Mouse (Mus musculus): ENCODE measurements around the gene Hist1h4i. TPM values are rescaled to one million over a fixed set of nuclear protein-coding genes. Genes with fewer than 3 reads are reported as not detected.

The Hist1h4i gene
- total and polyA plus RNA-seq, 2 experiments from 2014 or later = 4.2 to 26.4 TPM

DNA sequence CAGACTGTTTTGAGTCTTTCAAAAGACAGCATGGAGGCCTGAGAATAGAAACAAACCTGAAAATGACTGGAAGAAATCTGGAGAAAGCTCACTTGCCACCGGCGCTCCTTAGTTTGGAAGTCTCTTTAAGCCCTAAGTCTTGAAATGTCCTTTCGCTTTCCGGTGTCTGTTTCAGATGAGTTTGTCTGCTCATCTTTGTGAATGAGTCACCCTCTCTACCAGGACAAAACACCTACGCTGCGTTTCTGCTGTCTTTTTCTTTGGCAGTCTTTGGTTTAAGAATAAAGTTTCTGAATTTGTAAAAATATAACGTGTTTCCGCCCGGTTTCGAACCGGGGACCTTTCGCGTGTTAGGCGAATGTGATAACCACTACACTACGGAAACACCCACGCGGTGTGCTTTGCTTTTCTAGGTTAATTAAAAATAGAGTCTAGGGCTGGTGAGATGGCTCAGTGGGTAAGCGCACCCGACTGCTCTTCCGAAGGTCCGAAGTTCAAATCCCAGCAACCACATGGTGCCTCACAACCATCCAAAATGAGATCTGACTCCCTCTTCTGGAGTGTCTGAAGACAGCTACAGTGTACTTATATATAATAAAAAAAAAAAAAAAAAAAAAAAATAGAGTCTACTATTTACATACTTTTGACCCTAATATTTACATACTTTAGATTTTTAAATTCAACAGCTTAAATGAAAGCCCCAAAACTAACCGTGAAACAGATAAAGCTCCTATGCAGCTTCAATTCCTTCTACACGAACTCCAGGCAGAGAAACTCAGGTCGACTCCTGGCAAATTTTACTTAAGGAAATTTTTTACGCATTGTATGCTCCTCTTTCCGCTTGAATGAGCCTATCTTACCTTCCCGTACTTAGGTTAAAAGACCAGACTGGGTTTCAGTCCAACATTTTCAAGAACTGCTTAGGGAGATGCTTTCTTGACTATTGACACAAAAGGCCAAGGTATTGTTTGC is 25.4 kb downstream of the Hist1h4i start:
- ATAC-seq = peak; percentile 89
- H3K4me3 ChIP-seq (ENCODE audit: low read depth, low read length) = no peak overlapping the region

DNA sequence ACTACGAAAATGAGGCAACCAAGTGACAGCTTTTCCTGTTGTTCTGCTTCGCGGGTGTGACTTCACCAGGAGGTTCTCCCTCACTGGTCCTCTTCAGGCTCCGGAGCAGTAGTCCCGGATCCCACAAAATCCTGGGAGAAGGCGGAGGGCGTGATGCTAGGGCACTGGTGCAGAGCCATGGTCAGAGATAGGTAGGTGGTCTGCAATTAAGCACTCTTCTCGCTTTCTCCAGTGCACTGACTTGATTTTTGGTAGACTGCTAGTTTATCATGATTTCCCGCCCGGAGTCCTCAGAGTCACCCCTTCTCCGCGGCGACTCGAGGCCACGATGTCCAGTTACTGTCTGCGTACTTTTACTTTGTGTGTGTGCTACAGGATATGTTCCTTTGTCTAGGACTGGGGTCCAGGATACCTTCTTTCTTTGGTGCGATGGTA is 26.7 kb downstream of the Hist1h4i start:
- DNase-seq (peak; percentile 37), ATAC-seq (no peak)
- Histone ChIP-seq H3K27ac (ENCODE audit: low read depth, low read length) (no peak overlapping the region), H3K4me2 (ENCODE audit: low read depth) (no peak overlapping the region), H3K4me1 (ENCODE audit: insufficient read depth) (no peaks in the 10 kb centered on the region), H3K36me3 (ENCODE audit: insufficient read depth) (no peaks in the 10 kb centered on the region), H3K9me3 (ENCODE audit: low read length) (no peaks in the 10 kb centered on the region), H3K4me3 (ENCODE audit: low read depth, low read length) (no peak overlapping the region), H3K27me3 (ENCODE audit: insufficient read depth, low read length) (peaks cover 79% of the 10 kb centered on the region), H3K9ac (no peak overlapping the region)
- WGBS = 16% methylated on average over 17 of the region's 17 CpGs
- no peak for TF ChIP-seq CTCF (IDR thresholded peaks at IDR 0.05; ENCODE audit: low read depth)

More for the DNA sequence above, 25.4 kb downstream of the Hist1h4i start:
- no peak for TF ChIP-seq CTCF (IDR thresholded peaks at IDR 0.05; ENCODE audit: low read depth)
- H3K36me3 ChIP-seq (ENCODE audit: insufficient read depth) = no peaks in the 10 kb centered on the region
- no peak overlapping the region for H3K9ac ChIP-seq
- H3K4me2 ChIP-seq (ENCODE audit: low read depth) = no peak overlapping the region
- no peaks in the 10 kb centered on the region for H3K9me3 ChIP-seq (ENCODE audit: low read length)
- WGBS = 16% methylated on average over 27 of the region's 27 CpGs
- H3K27me3 ChIP-seq (ENCODE audit: insufficient read depth, low read length) = peaks cover 73% of the 10 kb centered on the region
- H3K27ac ChIP-seq (ENCODE audit: low read depth, low read length) = no peak overlapping the region
- DNase-seq = peak; percentile 86
- H3K4me1 ChIP-seq (ENCODE audit: insufficient read depth) = peaks cover 7% of the 10 kb centered on the region; the same call in 1 of the 2 replicates

DNA sequence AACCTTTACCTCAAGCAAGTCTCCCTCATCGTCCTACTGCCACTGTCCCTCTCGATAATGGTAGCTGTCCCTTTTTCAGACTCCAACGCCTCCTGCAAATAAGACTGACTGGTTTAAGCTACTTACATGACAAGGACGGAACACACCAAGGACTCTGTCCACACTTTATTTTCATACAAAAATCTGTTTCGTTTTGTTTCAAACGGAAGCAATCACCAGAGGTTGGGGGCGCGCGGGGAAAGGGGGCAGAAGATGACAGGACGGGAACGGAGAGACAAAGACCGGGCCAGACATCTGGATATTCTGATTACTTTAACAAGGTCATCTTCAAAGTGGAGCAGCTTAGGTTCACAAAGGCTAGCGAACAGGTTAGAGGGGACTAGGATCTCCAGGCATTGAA is 27.4 kb downstream of the Hist1h4i start:
- Histone ChIP-seq H3K27ac (ENCODE audit: low read depth, low read length) (no peak overlapping the region), H3K4me2 (ENCODE audit: low read depth) (no peak overlapping the region), H3K36me3 (ENCODE audit: insufficient read depth) (no peaks in the 10 kb centered on the region), H3K27me3 (ENCODE audit: insufficient read depth, low read length) (peaks cover 79% of the 10 kb centered on the region), H3K9ac (no peak overlapping the region), H3K9me3 (ENCODE audit: low read length) (no peaks in the 10 kb centered on the region), H3K4me1 (ENCODE audit: insufficient read depth) (no peaks in the 10 kb centered on the region), H3K4me3 (ENCODE audit: low read depth, low read length) (no peak overlapping the region)
- DNase-seq (no peak), ATAC-seq (no peak)
- TF ChIP-seq CTCF (IDR thresholded peaks at IDR 0.05; ENCODE audit: low read depth) = no peak
- WGBS = 22% methylated on average over 13 of the region's 13 CpGs

DNA sequence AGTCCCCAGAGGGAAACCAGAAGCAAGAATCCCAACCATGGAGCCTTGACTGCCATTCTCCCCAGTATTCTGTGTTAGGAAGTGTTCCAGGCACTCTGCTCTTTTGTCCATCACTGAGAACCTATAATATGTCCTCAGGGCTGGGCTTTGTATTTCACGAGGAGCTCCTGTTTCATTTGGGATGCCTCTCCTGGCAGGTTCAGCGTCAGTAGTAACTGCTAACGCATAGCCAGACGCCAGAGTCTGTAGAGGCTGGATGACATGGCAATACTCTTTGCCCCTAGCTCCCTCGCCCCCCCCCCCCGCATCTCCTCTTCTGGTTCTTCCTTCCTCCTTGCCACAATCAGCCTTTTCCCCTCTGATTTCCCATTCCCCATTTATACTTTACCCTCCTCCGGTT is 31.5 kb downstream of the Hist1h4i start, which contains the start of gene Prss16:
TSS of gene Prss16 (minus strand) at position 101 of the 400 bp plus-strand sequence.
- Histone ChIP-seq H3K4me2 (ENCODE audit: low read depth) (no peak within 1 kb of the TSS), H3K4me3 (ENCODE audit: low read depth, low read length) (no peak within 1 kb of the TSS), H3K9me3 (ENCODE audit: low read length) (no peaks in the 10 kb centered on the region), H3K27me3 (ENCODE audit: insufficient read depth, low read length) (peaks cover 83% of the 10 kb centered on the region), H3K4me1 (ENCODE audit: insufficient read depth) (0 out of 2 replicates have a peak, but pooled peaks cover 3% of the 10 kb centered on the region), H3K36me3 (ENCODE audit: insufficient read depth) (no peaks in the 10 kb centered on the region), H3K9ac (no peak within 1 kb of the TSS), H3K27ac (ENCODE audit: low read depth, low read length) (no peak within 1 kb of the TSS)
- 44% methylated on average over 7 of the region's 7 CpGs for WGBS
- ATAC-seq (no peak), DNase-seq (no peak)
- no peak for TF ChIP-seq CTCF (IDR thresholded peaks at IDR 0.05; ENCODE audit: low read depth)

DNA sequence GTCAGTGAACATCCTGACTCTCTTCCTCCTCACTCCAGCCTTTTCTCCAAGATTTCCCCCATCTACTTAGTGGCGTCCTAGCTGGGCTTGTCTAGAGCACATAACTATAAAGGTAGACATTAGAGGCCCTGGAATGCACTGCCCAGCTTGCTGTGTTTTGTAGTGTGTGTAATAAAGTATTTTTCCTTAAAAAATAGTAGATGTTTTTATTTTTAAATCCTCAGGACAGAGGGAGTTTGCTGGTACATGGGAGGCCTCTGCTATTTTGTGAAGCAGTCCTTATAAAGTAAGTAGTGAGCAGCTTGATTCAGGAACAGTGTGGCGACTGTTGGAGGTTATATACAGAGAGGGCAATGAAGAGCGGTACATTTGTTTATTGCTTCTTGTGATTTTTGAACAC is 32.5 kb downstream of the Hist1h4i start:
- ATAC-seq (no peak), DNase-seq (no peak)
- Histone ChIP-seq H3K27ac (ENCODE audit: low read depth, low read length) (no peak overlapping the region), H3K36me3 (ENCODE audit: insufficient read depth) (no peaks in the 10 kb centered on the region), H3K4me1 (ENCODE audit: insufficient read depth) (0 out of 2 replicates have a peak, but pooled peaks cover 3% of the 10 kb centered on the region), H3K4me2 (ENCODE audit: low read depth) (no peak overlapping the region), H3K9ac (no peak overlapping the region), H3K4me3 (ENCODE audit: low read depth, low read length) (no peak overlapping the region), H3K9me3 (ENCODE audit: low read length) (no peaks in the 10 kb centered on the region), H3K27me3 (ENCODE audit: insufficient read depth, low read length) (peaks cover 86% of the 10 kb centered on the region)
- 86% methylated on average over 3 of the region's 3 CpGs for WGBS
- no peak for TF ChIP-seq CTCF (IDR thresholded peaks at IDR 0.05; ENCODE audit: low read depth)

DNA sequence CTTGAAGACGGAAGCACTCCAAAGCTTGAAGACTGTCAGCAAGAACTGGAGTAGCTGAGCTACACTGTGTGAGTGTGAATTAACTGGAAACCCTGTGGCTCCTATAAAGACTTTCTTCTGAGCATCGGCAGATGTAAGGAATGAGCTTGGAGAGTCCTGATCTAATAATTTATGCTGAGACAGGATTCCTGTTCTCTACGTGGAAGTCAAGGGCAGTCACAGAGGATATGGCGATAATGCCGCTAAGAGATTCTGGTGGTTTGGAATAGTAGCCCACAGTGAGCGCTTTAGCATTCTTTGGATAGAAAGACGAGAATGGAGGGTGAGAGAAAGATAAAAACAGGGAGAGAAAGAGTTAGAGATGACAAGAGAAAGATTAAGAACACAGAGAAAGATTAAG is 33.3 kb downstream of the Hist1h4i start:
- DNase-seq (no peak), ATAC-seq (no peak)
- Histone ChIP-seq H3K4me3 (ENCODE audit: low read depth, low read length) (no peak overlapping the region), H3K27me3 (ENCODE audit: insufficient read depth, low read length) (peaks cover 92% of the 10 kb centered on the region), H3K36me3 (ENCODE audit: insufficient read depth) (no peaks in the 10 kb centered on the region), H3K9ac (no peak overlapping the region), H3K4me1 (ENCODE audit: insufficient read depth) (0 out of 2 replicates have a peak, but pooled peaks cover 3% of the 10 kb centered on the region), H3K4me2 (ENCODE audit: low read depth) (no peak overlapping the region), H3K9me3 (ENCODE audit: low read length) (no peaks in the 10 kb centered on the region), H3K27ac (ENCODE audit: low read depth, low read length) (no peak overlapping the region)
- WGBS = 50% methylated on average over 7 of the region's 7 CpGs
- TF ChIP-seq CTCF (IDR thresholded peaks at IDR 0.05; ENCODE audit: low read depth) = no peak

DNA sequence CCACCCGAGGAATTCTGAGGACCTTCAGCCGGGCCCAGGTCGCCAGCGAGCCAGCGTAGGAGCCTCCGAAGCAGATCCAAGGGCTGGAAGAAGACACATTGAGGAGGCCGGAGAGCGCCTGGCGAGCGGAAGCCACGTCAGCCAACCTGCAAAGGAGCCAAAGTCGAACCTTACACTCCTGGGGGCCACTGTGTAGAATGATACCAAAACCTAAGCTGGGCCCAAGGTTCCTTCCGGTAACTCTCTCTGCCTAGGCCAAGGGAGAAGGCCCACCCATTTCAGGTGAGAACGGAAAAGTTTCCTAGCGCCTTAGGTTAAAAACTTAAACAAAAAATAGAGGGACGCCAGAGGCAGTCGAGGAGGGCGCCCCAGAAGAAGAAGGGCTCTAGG is 34.0 kb downstream of the Hist1h4i start:
- WGBS = 5% methylated on average over 18 of the region's 18 CpGs
- no peak for DNase-seq
- no peak for ATAC-seq
- no peak for TF ChIP-seq CTCF (IDR thresholded peaks at IDR 0.05; ENCODE audit: low read depth)
- Histone ChIP-seq H3K4me2 (ENCODE audit: low read depth) (peak overlapping the region; percentile 94), H3K36me3 (ENCODE audit: insufficient read depth) (no peaks in the 10 kb centered on the region), H3K27ac (ENCODE audit: low read depth, low read length) (no peak overlapping the region), H3K9ac (no peak overlapping the region), H3K27me3 (ENCODE audit: insufficient read depth, low read length) (peaks cover 92% of the 10 kb centered on the region), H3K4me3 (ENCODE audit: low read depth, low read length) (peak overlapping the region; percentile 45), H3K4me1 (ENCODE audit: insufficient read depth) (0 out of 2 replicates have a peak, but pooled peaks cover 3% of the 10 kb centered on the region), H3K9me3 (ENCODE audit: low read length) (no peaks in the 10 kb centered on the region)

Data from forebrain, postnatal 0 days (tissue).